Mouse (Mus musculus): Measurements from ENCODE around the gene Tcf20.

- TF ChIP-seq POLR2A (IDR thresholded peaks at IDR 0.05; ENCODE audit: insufficient read length, low read depth) = no peak
- no peak for TF ChIP-seq E2F4 (IDR thresholded peaks at IDR 0.05; ENCODE audit: insufficient read depth)
- no peak for TF ChIP-seq REST (IDR thresholded peaks at IDR 0.05; ENCODE audit: insufficient read depth, insufficient read length)
- TF ChIP-seq CEBPB (IDR thresholded peaks at IDR 0.05; ENCODE audit: insufficient read depth, poor library complexity, severe bottlenecking) = no peak
- TF ChIP-seq MYOD1 (IDR thresholded peaks at IDR 0.05; ENCODE audit: control insufficient read depth in 1 of 3, insufficient read length in 2 of 3, low read depth in 2 of 3) = no peak
- TF ChIP-seq USF1 (IDR thresholded peaks at IDR 0.05; ENCODE audit: low read depth) = no peak
- no peak for TF ChIP-seq MYOG (IDR thresholded peaks at IDR 0.05; ENCODE audit: control insufficient read depth in 1 of 3, insufficient read depth in 1 of 3, insufficient read length in 2 of 3, low read depth in 2 of 3)
- TF ChIP-seq MAX (IDR thresholded peaks at IDR 0.05; ENCODE audit: low read depth) = no peak
Observed at GRCm38 (mm10) chr15:82822347-82822746, 165.3 kb downstream of the Tcf20 start.

Measured in myocyte (in vitro differentiated cells).